Mouse (Mus musculus): ENCODE measurements at regions not wholly inside any gene's neighbourhood (a gene's known extent, or its start where the extent isn't known, plus 50 kb on each side); places are given as distances from the start of the nearest gene placed in this dataset.

DNA sequence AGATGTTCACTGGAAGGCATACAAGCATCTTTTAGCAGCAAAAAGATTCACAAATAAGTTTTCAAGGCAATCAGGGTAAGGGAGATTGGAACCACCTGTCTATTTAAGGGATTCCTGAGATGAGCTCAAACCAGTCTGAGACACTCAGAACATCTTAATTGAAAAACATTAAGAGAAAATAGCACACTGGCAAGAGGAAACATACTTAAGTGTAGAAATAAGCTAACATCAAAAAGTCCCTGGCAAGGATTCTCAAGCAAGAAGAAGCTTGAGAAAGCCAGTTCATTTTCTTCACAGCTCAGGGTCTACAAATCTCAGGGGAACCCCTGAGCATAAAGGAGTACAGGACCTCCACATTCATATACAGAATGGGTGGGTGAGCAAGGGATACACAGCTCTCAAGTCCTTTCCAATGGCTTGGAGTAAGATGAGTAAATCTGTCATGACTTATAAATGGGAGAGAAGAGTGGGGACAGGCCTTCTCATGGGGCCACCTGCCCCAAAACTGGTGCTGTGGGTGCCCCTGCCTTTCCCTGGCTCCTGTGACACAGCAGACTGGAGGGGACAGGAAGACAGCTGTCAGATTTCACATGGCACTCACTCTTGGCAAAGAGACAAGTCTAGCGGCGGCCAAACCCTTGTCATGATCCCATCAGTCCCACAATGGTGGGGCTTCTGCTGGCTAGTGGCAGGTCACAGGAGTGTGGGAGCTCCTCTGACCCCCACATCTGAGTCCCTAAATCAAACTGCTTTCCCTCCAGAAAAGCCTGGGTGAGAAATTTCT, 436.6 kb downstream of the Meis1 start:
- no peak for TF ChIP-seq CTCF (IDR thresholded peaks at IDR 0.05; ENCODE audit: insufficient read depth, low read depth, low read length)
- no peak for TF ChIP-seq POLR2A (IDR thresholded peaks at IDR 0.05; ENCODE audit: insufficient read depth, low read depth, low read length)

Measured in olfactory bulb, adult 2 months (tissue).